Mouse (Mus musculus) ES-E14 (cell line): Measurements from ENCODE around the gene Ccnb2.

Experiments used
- CHD2 ChIP-seq: IDR thresholded peaks from 2 replicates; pipeline ENCODE4 v1.6.1; 2014; ENCODE audit warnings: mild to moderate bottlenecking, low read depth, low read length, inconsistent platforms
- MAFK ChIP-seq: IDR thresholded peaks from 2 replicates; pipeline ENCODE4 v1.6.1; 2014; ENCODE audit warnings: mild to moderate bottlenecking, low read depth, low read length, inconsistent platforms; ENCODE audit not compliant: insufficient read depth
- ZC3H11A ChIP-seq: IDR thresholded peaks from 2 replicates; pipeline ENCODE4 v1.6.1; 2012; ENCODE audit warnings: low read depth, mild to moderate bottlenecking, inconsistent platforms, low read length, borderline replicate concordance

GRCm38 (mm10) chr9:70452371-70452770, 31.0 kb upstream of the Ccnb2 start:
- no peak for TF ChIP-seq CHD2
- TF ChIP-seq ZC3H11A: no peak
- no peak for TF ChIP-seq MAFK
